Mouse (Mus musculus): Measurements from ENCODE around the gene Gdpd5.

Gdpd5 gene

GRCm38 (mm10) chr7:99441534-99442072 is 60.4 kb downstream of the Gdpd5 start:
- intact Hi-C loops (cut with DNase I): no loop called here

GRCm38 (mm10) chr7:99443164-99443563 is 62.0 kb downstream of the Gdpd5 start:
- intact Hi-C loops (cut with DNase I): no loop called here

- intact Hi-C loops (cut with DNase I): no loop called here
These were observed 62.8 kb downstream of the Gdpd5 start for GRCm38 (mm10) chr7:99444012-99444411.

- intact Hi-C loops (cut with DNase I): no loop called here
These were observed 64.6 kb downstream of the Gdpd5 start for GRCm38 (mm10) chr7:99445833-99446232.

GRCm38 (mm10) chr7:99447323-99447722 is 66.1 kb downstream of the Gdpd5 start:
- intact Hi-C loops (cut with DNase I): no loop called here

GRCm38 (mm10) chr7:99448619-99449018 is 67.4 kb downstream of the Gdpd5 start:
- intact Hi-C loops (cut with DNase I): no loop called here

- intact Hi-C loops (cut with DNase I): no loop called here
These were observed 67.8 kb downstream of the Gdpd5 start for GRCm38 (mm10) chr7:99449063-99449462.

- intact Hi-C loops (cut with DNase I): loop anchor here (1.0 to 2.0 kb wide), 2 partner anchors 73 to 117 kb away; no protein-coding TSS in a partner anchor
These were observed 68.5 kb downstream of the Gdpd5 start for GRCm38 (mm10) chr7:99449751-99450150.

GRCm38 (mm10) chr7:99450703-99451102 is 69.5 kb downstream of the Gdpd5 start:
- intact Hi-C loops (cut with DNase I): loop anchor here (1.0 to 2.0 kb wide), 2 partner anchors 74 to 118 kb away; no protein-coding TSS in a partner anchor

- intact Hi-C loops (cut with DNase I): no loop called here
These were observed 71.6 kb downstream of the Gdpd5 start for GRCm38 (mm10) chr7:99452859-99453258.

GRCm38 (mm10) chr7:99454044-99454443 is 72.8 kb downstream of the Gdpd5 start:
- intact Hi-C loops (cut with DNase I): no loop called here

GRCm38 (mm10) chr7:99458849-99459248 is 77.6 kb downstream of the Gdpd5 start:
- intact Hi-C loops (cut with DNase I): no loop called here

GRCm38 (mm10) chr7:99459888-99460652 is 78.9 kb downstream of the Gdpd5 start:
- intact Hi-C loops (cut with DNase I): no loop called here

GRCm38 (mm10) chr7:99463120-99463519 is 81.9 kb downstream of the Gdpd5 start:
- intact Hi-C loops (cut with DNase I): no loop called here

- intact Hi-C loops (cut with DNase I): no loop called here
These were observed 84.6 kb downstream of the Gdpd5 start, which contains the start of gene Klhl35 for GRCm38 (mm10) chr7:99465811-99466210. Klhl35 (plus strand) TSS chr7:99466004.

GRCm38 (mm10) chr7:99467916-99468282 is 86.7 kb downstream of the Gdpd5 start:
- intact Hi-C loops (cut with DNase I): no loop called here

- intact Hi-C loops (cut with DNase I): no loop called here
These were observed 87.3 kb downstream of the Gdpd5 start for GRCm38 (mm10) chr7:99468283-99469132.

- intact Hi-C loops (cut with DNase I): no loop called here
These were observed 88.6 kb downstream of the Gdpd5 start for GRCm38 (mm10) chr7:99469680-99470405.

- intact Hi-C loops (cut with DNase I): no loop called here
These were observed 90.4 kb downstream of the Gdpd5 start for GRCm38 (mm10) chr7:99471578-99471977.

- intact Hi-C loops (cut with DNase I): no loop called here
These were observed 92.6 kb downstream of the Gdpd5 start for GRCm38 (mm10) chr7:99473638-99474407.
